Mouse (Mus musculus): ENCODE measurements around the gene 1700123L14Rik.
"Not testable (repeated sequence)": the region's sequence is repeated elsewhere in the genome, so short reads cannot be mapped to it uniquely, and the experiment has no call there.

Gene 1700123L14Rik

GRCm38 (mm10) chr6:96165818-96166379, at the start of gene 1700123L14Rik:
TSS of gene 1700123L14Rik (minus strand) at chr6:96166243.
- DNase-seq (ENCODE audit: low read depth, low spot score) = no peak

GRCm38 (mm10) chr6:96205395-96205794, 39.4 kb upstream of the 1700123L14Rik start:
- no peak for DNase-seq (ENCODE audit: low read depth, low spot score)

- DNase-seq (ENCODE audit: low read depth, low spot score) = not testable (repeated sequence)
Observed at GRCm38 (mm10) chr6:96198991-96199390, 32.9 kb upstream of the 1700123L14Rik start.

GRCm38 (mm10) chr6:96186517-96186916, 20.5 kb upstream of the 1700123L14Rik start:
- DNase-seq (ENCODE audit: low read depth, low spot score) = no peak

- DNase-seq (ENCODE audit: low read depth, low spot score) = no peak
Observed at GRCm38 (mm10) chr6:96183392-96183791, 17.3 kb upstream of the 1700123L14Rik start.

- no peak for DNase-seq (ENCODE audit: low read depth, low spot score)
Observed at GRCm38 (mm10) chr6:96178530-96178929, 12.5 kb upstream of the 1700123L14Rik start.

GRCm38 (mm10) chr6:96173681-96174080, 7.6 kb upstream of the 1700123L14Rik start:
- no peak for DNase-seq (ENCODE audit: low read depth, low spot score)

- DNase-seq (ENCODE audit: low read depth, low spot score) = no peak
Observed at GRCm38 (mm10) chr6:96167031-96167430, 988 bp upstream of the 1700123L14Rik start.

- DNase-seq (ENCODE audit: low read depth, low spot score) = no peak
Observed at GRCm38 (mm10) chr6:96165403-96165802, 640 bp downstream of the 1700123L14Rik start.

GRCm38 (mm10) chr6:96143326-96143725, 22.7 kb downstream of the 1700123L14Rik start:
- no peak for DNase-seq (ENCODE audit: low read depth, low spot score)

- no peak for DNase-seq (ENCODE audit: low read depth, low spot score)
Observed at GRCm38 (mm10) chr6:96116534-96117272, 49.3 kb downstream of the 1700123L14Rik start.

- no peak for DNase-seq (ENCODE audit: low read depth, low spot score)
Observed at GRCm38 (mm10) chr6:96116148-96116533, 49.9 kb downstream of the 1700123L14Rik start.

Data from CD4-positive, CD25-positive, alpha-beta regulatory T cell, adult 2 months (primary cell).